Mouse (Mus musculus) adrenal gland, adult 10 weeks (tissue): ENCODE measurements around the gene Abhd17a. TPM values are rescaled to one million over a fixed set of nuclear protein-coding genes. Genes with fewer than 3 reads are reported as not detected.

Experiments used
- polyA plus RNA-seq: library from polyadenylated mRNA; stranded (reverse); fragments of 350-450 nt; fragmentation: Illumina TruSeq; extraction: RNeasy Lipid Tissue Mini Kit (QIAGEN cat#74804); gene quantifications from one replicate; pipeline ENCODE4 v1.2.3, GENCODE M21; 2014; ENCODE audit warnings: low read depth, low replicate concordance

The Abhd17a gene
- polyA plus RNA-seq = not detected

GRCm38 (mm10) chr10:80589879-80590854 lies at the start of gene Abhd17a:
Gene Abhd17a (minus strand): TSS chr10:80590341.

GRCm38 (mm10) chr10:80622661-80623456 lies 32.7 kb upstream of the Abhd17a start, which contains the start of gene Csnk1g2:
Gene Csnk1g2 (plus strand): TSS chr10:80622838.

GRCm38 (mm10) chr10:80605721-80606120 lies 15.6 kb upstream of the Abhd17a start, which contains the start of gene Gm49322:
Gene Gm49322 (plus strand): TSS chr10:80606021.

GRCm38 (mm10) chr10:80602698-80603325 lies 12.7 kb upstream of the Abhd17a start, which contains the start of the genes Scamp4 and Adat3:
Gene Scamp4 (plus strand): TSS chr10:80602872.
Gene Adat3 (plus strand): TSS chr10:80602880.

GRCm38 (mm10) chr10:80577195-80578130 lies 12.7 kb downstream of the Abhd17a start, which contains the start of gene Klf16:
Gene Klf16 (minus strand): TSS chr10:80577321.

GRCm38 (mm10) chr10:80561116-80561944 lies 28.8 kb downstream of the Abhd17a start, which contains the start of gene Rexo1:
Gene Rexo1 (minus strand): TSS chr10:80561560.

GRCm38 (mm10) chr10:80538710-80539394 lies 51.3 kb downstream of the Abhd17a start, which contains the start of gene Atp8b3:
Gene Atp8b3 (minus strand): TSS chr10:80539124.

Other genes with a start within 250 kb of the Abhd17a start
- gene Adamtsl5, start 241.9 kb downstream of the Abhd17a start, polyA plus RNA-seq = 0.82 TPM
- not detected for gene Plk5, start 233.9 kb downstream of the Abhd17a start, polyA plus RNA-seq
- 13.4 TPM for gene Mex3d, start 202.7 kb downstream of the Abhd17a start, polyA plus RNA-seq
- gene Mbd3, start 190.8 kb downstream of the Abhd17a start, polyA plus RNA-seq = not detected
- not detected for gene Uqcr11, start 183.5 kb downstream of the Abhd17a start, polyA plus RNA-seq
- gene Tcf3, start 156.7 kb downstream of the Abhd17a start, polyA plus RNA-seq = 3.1 TPM
- not detected for gene Onecut3, start 95.5 kb downstream of the Abhd17a start, polyA plus RNA-seq
- not detected for gene Atp8b3, start 51.2 kb downstream of the Abhd17a start, polyA plus RNA-seq
- gene Rexo1, start 28.8 kb downstream of the Abhd17a start, polyA plus RNA-seq = 0.52 TPM
- gene Klf16, start 13.0 kb downstream of the Abhd17a start, polyA plus RNA-seq = 1.2 TPM
- 1.0 TPM for gene Scamp4, start 12.5 kb upstream of the Abhd17a start, polyA plus RNA-seq
- gene Adat3, start 12.5 kb upstream of the Abhd17a start, polyA plus RNA-seq = not detected
- gene Gm49322, start 15.7 kb upstream of the Abhd17a start, polyA plus RNA-seq = not detected
- gene Csnk1g2, start 32.5 kb upstream of the Abhd17a start, polyA plus RNA-seq = 2.0 TPM
- gene Btbd2, start 66.7 kb upstream of the Abhd17a start, polyA plus RNA-seq = 0.58 TPM
- 3.6 TPM for gene Mknk2, start 87.8 kb upstream of the Abhd17a start, polyA plus RNA-seq
- 3.9 TPM for gene Mob3a, start 111.6 kb upstream of the Abhd17a start, polyA plus RNA-seq
- gene Izumo4, start 111.8 kb upstream of the Abhd17a start, polyA plus RNA-seq = not detected
- 9.3 TPM for gene Ap3d1, start 151.9 kb upstream of the Abhd17a start, polyA plus RNA-seq
- 3.6 TPM for gene Dot1l, start 164.9 kb upstream of the Abhd17a start, polyA plus RNA-seq
- gene Sf3a2, start 207.9 kb upstream of the Abhd17a start, polyA plus RNA-seq = 2.6 TPM
- gene Plekhj1, start 208.3 kb upstream of the Abhd17a start, polyA plus RNA-seq = 2.5 TPM
- gene Amh, start 214.9 kb upstream of the Abhd17a start, polyA plus RNA-seq = not detected
- not detected for gene Jsrp1, start 223.2 kb upstream of the Abhd17a start, polyA plus RNA-seq
- gene Oaz1, start 236.3 kb upstream of the Abhd17a start, polyA plus RNA-seq = 163 TPM